Mouse (Mus musculus) frontal cortex, postnatal 10 days (tissue): ENCODE results near the gene Casz1.
A peak's percentile ranks its signal among the peaks of the same experiment; 100 is the strongest.

Experiments used
- DNase-seq, 2 experiments: peaks; one replicate each; pipeline ENCODE4 v3.0.0; 2022; ENCODE audit warnings: low spot score in 2 of 2, mixed read lengths in 1 of 2

Casz1 gene

GRCm38 (mm10) chr4:148878192-148878983 is 74.2 kb downstream of the Casz1 start:
- DNase-seq = no peak

GRCm38 (mm10) chr4:148878984-148879610 is 74.9 kb downstream of the Casz1 start:
- DNase-seq = no peak

GRCm38 (mm10) chr4:148879631-148880030 is 75.4 kb downstream of the Casz1 start:
- DNase-seq = no peak

GRCm38 (mm10) chr4:148881001-148881669 is 76.9 kb downstream of the Casz1 start:
- no peak for DNase-seq

- DNase-seq = no peak
These were observed 77.6 kb downstream of the Casz1 start for GRCm38 (mm10) chr4:148881838-148882237.

DNA sequence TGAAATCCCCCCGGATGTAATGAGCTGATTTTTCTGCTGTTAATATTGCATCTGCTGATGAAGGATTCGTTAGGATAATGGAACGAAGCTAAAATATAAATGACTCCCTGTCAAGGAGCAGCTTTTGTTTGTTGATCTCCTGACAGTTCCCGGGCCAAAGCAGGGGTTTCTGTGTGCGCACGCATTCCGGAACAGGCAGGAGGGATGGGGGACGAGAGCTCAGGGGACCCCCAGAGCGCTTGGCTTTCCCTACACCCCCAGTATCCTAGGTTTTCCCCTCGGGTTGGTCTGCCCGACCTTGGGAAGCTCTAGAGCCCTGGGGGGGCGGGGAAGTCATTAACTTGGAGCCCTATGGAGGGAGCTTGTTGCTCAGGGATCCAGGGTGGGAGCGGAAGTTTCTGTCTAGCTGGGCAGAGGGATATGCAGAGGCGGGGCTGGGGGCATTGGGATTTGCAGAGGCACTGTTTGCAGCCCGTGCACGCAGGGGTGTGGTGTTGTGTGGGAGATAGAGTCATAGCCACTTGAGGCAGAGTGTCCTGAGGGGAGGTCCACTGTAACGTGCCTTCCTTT is 78.2 kb downstream of the Casz1 start:
- no peak for DNase-seq

GRCm38 (mm10) chr4:148884596-148884995 is 80.4 kb downstream of the Casz1 start:
- no peak for DNase-seq

GRCm38 (mm10) chr4:148885401-148885800 is 81.2 kb downstream of the Casz1 start:
- DNase-seq = no peak

DNA sequence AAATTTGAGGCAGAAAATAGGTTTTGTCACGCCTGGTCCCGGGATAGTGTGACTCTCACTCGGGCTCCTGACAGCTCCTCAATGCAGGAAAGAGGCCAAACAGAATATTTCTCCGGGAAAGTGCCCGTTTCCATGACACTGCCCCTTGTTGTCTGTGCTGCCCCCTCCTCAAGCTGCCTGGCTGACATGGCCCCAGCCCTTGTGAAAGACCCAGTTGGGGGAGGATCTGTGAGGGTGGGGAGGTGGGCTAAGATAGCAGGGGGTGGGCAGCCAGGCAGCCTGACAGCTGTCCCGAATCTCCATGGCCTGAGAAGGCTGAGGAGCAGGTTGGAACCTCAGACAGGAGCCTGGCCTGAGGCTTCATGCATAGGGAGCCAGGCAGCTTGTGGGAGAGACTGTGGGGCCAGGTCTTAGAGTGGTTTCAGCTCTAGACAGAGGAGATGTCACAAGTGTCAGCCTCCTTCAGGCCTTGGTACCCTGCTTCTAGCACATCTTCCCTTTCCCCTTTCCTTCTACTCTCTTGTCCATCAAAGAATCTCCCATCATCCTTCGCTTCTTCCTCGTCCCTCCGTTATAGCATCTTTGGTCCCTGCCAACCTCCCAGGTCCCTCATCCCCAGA is 81.8 kb downstream of the Casz1 start:
- DNase-seq = no peak

- no peak for DNase-seq
These were observed 84.0 kb downstream of the Casz1 start for GRCm38 (mm10) chr4:148888229-148888628.

DNA sequence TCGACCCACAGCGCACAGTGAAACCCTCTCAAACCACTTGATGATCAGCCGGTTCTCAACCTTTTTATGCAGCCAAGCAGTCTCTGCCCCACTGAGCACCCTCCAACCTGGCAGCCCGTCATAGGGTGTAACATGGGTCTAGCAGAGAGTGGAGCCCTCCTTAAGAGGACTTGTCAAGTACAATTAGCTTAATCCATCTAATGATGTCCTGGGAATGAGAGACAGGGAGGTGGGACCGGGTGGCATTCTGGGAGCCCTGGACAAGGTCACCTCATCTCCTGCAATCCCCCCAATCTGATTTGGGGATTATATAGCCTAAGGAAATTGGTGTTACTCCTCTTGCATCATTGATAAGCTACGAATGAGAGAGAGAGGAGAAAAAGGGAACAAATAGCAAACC is 84.8 kb downstream of the Casz1 start:
- DNase-seq = no peak

GRCm38 (mm10) chr4:148890442-148890841 is 86.2 kb downstream of the Casz1 start:
- no peak for DNase-seq

GRCm38 (mm10) chr4:148890892-148891838 is 86.9 kb downstream of the Casz1 start:
- DNase-seq = no peak

DNA sequence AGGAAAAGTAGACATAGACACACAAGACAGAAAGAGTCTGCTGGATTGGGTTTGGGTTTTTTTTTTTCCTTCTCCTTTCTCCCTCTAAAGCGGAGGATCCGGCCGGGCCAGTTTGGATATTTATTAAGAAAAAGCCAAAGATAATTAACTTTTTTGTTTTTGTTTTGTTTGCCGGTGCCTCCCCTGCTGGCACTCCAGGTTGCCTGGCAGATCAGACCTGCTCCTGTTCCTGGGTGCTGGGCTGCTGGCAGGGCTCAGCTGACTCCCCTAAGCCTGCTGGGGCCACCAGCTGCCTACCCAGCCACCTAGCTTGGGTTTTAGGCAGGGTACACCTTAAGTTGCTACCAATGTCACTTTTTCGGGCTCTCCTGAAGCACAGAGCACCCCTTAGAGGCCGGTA is 91.9 kb downstream of the Casz1 start:
- no peak for DNase-seq

DNA sequence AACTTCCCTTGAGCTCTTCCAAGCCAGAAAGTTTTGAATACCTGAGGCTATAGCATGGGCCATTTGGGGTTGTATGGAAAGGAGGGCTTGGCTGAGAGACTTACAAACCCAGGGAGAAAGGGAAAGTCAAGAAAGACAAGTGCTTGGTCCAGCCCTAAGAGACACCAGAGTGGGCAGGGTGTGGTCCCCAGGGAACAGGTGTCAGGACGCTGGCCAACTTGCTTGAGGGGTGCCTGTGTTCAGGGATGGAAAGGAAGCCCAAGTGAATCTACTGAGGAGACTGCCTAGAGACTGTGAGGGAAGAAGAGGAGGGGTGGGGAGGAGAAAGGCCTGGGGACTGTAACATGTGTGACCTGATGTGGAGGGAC is 95.7 kb downstream of the Casz1 start:
- DNase-seq = no peak

DNA sequence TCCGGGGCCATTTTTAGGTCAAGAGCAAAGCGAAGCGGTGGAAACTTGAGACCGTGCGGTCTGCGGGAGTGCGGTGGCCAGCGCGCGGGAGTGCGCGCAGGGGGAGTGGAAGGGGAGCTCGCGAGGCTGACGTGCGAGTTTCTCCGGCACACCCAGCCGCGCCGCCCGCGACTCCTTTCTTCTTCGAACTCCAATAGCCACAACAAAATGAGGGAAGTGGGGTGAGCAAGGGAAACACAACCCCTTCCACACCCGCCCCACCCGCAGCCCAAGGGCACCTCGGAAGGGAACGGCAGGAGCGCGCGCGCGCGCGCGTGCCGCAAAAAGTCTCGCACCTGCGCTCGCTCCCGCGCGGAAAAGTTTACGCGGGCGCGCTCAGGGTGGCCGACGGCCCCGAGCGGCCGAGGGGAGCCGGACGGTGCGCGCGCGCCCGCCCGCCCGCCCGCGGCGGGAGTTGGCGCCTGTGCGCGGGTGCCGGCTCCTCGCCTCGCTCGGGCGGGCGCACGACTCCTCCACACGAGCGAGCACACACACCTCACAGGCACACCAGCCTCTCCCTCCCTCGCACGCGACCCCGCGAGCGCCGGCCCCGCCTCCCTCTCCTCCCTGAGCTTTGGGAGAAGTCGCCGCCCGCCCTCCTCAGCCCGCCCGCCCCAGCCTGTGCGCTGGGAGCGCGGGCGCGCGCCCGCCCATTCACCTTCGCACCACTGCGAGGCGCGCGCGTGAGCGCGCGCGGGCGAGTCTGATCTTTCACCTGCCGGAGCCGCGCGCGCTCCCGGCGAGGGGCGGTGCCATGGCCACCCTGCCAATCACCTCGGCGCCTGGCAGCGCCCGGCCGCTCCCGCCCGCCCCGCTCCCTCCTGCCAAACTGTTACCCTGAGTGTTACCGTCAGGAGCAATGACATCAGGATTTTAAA is 96.3 kb downstream of the Casz1 start:
- peak in 1 of 2 experiments; percentile 48 for DNase-seq

DNA sequence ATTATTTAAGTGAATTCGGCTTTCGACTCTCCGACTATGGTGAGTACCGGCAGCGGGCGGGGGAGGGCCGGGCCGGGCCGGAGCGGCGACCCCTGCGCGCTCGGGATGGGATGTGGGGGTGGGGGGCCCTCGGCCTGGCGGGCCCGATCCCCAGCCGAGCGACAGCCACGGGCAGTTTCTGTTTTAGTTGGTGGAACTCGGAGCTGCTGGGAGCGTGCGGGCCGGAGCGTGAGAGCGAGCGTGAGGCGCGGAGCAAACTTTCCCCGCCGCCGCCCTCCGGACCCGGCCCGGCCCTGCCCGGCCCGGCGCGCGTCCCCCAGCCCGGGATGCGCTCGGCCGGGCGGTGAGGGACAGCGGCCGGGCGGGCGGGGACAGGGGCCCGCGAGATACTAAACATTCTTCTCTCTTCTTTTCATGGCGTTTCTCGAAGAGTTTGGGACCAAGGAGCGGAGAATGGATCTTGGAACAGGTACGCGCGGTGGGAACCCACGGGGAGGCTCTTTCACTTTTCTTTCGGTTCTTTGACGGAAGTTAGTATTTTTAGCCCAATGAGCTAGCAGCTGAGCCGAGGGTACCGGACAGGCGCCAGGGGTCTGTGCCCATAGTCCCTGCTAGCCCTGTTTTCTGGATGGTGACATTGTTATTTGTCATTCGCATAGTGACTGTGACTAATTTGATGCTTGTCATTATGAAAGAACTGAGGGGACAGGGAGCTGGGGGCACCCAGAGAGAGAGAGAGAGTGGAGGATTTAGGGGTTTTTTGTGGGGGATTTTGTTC is 97.2 kb downstream of the Casz1 start:
- DNase-seq = no peak

DNA sequence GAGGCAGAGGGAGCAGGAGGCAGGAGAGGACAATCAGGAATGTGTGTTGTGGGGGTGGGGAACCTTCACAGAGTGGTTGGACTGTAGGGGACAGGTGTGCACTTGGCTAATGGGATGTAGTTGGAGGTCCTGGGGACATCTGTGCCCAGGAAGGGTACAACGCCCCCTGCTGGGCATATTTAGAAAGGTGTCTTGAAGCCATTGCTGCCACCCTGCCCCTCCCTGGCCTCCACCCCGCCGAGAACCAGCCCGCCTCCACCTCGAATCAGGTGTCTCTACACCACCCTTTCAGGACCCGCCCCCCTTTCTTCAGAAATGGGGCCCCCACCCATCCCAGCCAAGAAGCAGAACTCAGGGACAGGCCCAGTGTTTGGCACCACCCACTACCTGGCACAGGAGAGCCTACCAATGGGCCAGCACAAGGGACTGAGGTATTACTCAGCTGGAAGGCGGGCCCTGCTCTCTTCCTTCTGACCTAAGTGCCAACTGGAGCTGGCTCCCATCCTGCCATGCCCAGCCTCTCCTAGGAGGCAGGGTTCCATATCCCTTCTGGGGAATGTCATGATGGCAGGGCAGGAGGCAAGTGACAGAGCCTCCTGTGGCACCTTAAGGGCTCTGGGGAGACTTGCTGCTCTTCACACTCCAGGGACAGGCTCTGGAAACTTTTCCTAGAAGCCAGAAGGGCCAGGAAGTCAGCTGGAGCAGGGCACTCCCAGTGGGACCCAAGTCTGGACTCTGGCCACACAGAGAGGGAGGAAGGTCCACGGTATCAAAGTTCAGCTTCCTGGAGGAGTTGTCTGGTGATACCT is 98.9 kb downstream of the Casz1 start:
- DNase-seq = no peak
